Mouse (Mus musculus) hindbrain, postnatal 0 days (tissue): ENCODE data around the gene Ndufb6. TPM values are rescaled to one million over a fixed set of nuclear protein-coding genes. Genes with fewer than 3 reads are reported as not detected.

Experiments
- ATAC-seq: fragments of 200-750 bp; cut with Nextera tagmentation; 2 replicates; pipeline ENCODE4 v1.8.0; 2017; ENCODE audit warnings: mild to moderate bottlenecking, moderate TSS enrichment, moderate library complexity
- DNase-seq: peaks from one replicate; pipeline ENCODE4 v3.0.0-alpha.2; 2015; ENCODE audit warnings: low spot score
- H3K27ac ChIP-seq: fragments of 300-500 bp; sonication (generic); 2 replicates; pipeline ENCODE4 v1.5.1; 2014; ENCODE audit warnings: mild to moderate bottlenecking
- H3K27me3 ChIP-seq: fragments of 300-500 bp; sonication (generic); 2 replicates; pipeline ENCODE4 v1.6.1; 2014; ENCODE audit warnings: low read length, mixed read lengths; ENCODE audit not compliant: insufficient read depth
- H3K36me3 ChIP-seq: fragments of 300-500 bp; sonication (generic); 2 replicates; pipeline ENCODE4 v1.6.1; 2014; ENCODE audit warnings: low read length, mixed read lengths; ENCODE audit not compliant: insufficient read depth
- H3K4me1 ChIP-seq: fragments of 300-500 bp; sonication (generic); 2 replicates; pipeline ENCODE4 v1.6.1; 2014; ENCODE audit warnings: antibody characterized with exemption, low read length, mixed read lengths; ENCODE audit not compliant: insufficient read depth
- H3K4me2 ChIP-seq: fragments of 300-500 bp; sonication (generic); 2 replicates; pipeline ENCODE4 v1.6.1; 2014; ENCODE audit warnings: low read depth, mild to moderate bottlenecking, low read length, moderate library complexity, mixed read lengths
- H3K4me3 ChIP-seq: fragments of 300-500 bp; sonication (generic); 2 replicates; pipeline ENCODE4 v1.5.1; 2014; ENCODE audit warnings: low read length
- H3K9ac ChIP-seq: fragments of 300-500 bp; sonication (generic); replicated peaks from 2 replicates; pipeline ENCODE4 v1.6.1; 2014; ENCODE audit warnings: mild to moderate bottlenecking, low read length, moderate library complexity, mixed read lengths
- H3K9me3 ChIP-seq: fragments of 300-500 bp; sonication (generic); 2 replicates; pipeline ENCODE4 v1.6.1; 2016; ENCODE audit warnings: low read length, mixed read lengths
- CTCF ChIP-seq: IDR thresholded peaks from 2 replicates; pipeline ENCODE4 v1.5.1; 2016; ENCODE audit warnings: antibody characterized with exemption, control low read depth, low read depth
- WGBS: fragments of 180-500 bp; shearing (Covaris S2); extraction: QIAGEN DNeasy Blood & Tissue Kit; methylation state at CpG from one replicate; pipeline ENCODE4 v1.1.7; 2014; 5-methylcytosine and 5-hydroxymethylcytosine counted together
- polyA plus RNA-seq: library from polyadenylated mRNA; unstranded; fragments of >200 nt; fragmentation: Nextera tagmentation; extraction: Ambion mirVana; gene quantifications from 2 replicates; pipeline ENCODE4 v1.2.1, GENCODE M21; 2015
- total RNA-seq: library from RNA; depleted of rRNA; stranded (reverse); fragments of >200 nt; gene quantifications from 2 replicates; pipeline ENCODE4 v1.2.3, GENCODE M21; 2014

Gene Ndufb6
- total and polyA plus RNA-seq, 2 experiments from 2014 or later = 180 to 456 TPM

DNA sequence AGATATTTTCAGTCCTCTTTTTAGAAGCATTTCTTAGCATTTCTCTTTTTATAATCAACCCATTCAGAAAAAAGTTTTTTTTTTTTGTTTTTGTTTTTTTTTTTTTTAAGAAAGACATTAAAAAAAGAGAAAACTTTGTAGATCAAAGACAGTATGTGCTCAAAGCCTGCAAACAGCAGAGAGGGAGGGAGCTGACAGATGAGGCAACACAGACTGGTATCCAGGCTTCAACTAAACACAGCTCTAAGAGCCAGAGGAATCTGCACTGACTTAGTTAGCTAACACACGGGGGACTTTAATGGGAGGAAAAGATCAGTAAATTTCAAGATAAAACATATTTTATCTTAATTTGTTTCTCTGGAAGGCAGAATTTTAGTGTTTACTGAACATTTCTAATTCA, 14.9 kb downstream of the Ndufb6 start:
- Histone ChIP-seq H3K9ac (no peak overlapping the region), H3K4me3 (no peak overlapping the region), H3K27me3 (no peaks in the 10 kb centered on the region), H3K4me2 (no peak overlapping the region), H3K9me3 (no peaks in the 10 kb centered on the region), H3K4me1 (no peaks in the 10 kb centered on the region; the same call in 1 of the 2 replicates), H3K36me3 (peaks cover 30% of the 10 kb centered on the region), H3K27ac (no peak overlapping the region)
- TF ChIP-seq CTCF = no peak
- ATAC-seq (no peak), DNase-seq (no peak)
- 81% methylated on average over 1 of the region's 1 CpGs for WGBS

DNA sequence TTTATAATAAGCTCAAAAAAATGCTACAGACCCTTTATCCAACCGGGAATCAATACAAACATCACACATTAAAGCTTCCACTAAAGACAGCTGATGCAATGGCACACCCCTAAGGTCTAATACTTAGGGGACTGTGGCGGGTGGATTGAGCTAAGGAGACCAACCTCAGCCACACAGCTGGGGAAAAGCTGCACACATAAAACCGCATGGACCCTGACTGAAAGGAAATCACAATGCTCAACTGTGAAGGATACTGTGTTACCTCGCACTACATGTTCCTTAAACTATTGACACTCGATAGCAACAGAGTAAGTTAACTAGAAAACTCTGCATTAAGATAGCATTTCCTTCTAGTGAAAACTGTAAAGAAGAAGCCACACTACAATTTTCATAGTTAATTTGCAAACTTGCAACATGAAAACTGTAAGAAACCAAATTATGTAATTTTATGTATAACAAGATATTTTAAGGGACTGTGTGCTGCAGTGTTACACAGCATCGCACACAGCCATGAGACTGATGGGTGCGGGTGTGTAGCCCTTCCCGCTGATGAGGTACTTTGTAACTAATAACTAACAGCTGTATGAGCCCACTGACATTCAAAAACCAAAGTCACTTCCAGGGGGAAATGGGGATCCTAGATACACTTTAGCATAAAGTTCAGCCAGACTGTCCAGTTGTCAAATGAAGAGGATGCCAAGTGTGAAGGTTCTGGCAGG, 24.7 kb downstream of the Ndufb6 start:
- Histone ChIP-seq H3K4me3 (no peak overlapping the region), H3K27ac (no peak overlapping the region), H3K9me3 (no peaks in the 10 kb centered on the region), H3K36me3 (no peaks in the 10 kb centered on the region), H3K27me3 (no peaks in the 10 kb centered on the region), H3K4me2 (no peak overlapping the region), H3K9ac (no peak overlapping the region), H3K4me1 (no peaks in the 10 kb centered on the region)
- TF ChIP-seq CTCF = no peak
- ATAC-seq (no peak), DNase-seq (no peak)
- 90% methylated on average over 8 of the region's 8 CpGs for WGBS

DNA sequence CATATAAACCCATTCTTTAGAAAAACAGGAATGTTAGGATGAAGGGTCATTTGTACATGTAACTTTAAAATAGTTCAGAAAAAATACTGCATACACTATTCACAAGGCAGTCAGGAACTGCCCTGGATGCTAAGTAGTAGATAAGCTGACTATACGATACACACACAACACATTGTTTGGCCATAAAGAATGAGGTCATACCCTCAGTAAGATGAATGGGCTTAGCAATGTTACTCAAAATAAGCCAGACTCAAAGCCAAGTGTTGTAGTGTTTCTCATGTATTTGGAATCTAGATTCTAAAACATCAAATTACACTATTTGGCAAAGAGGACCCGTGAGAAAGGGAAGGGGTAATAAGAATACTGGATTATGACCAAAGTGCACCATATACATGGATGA, 25.5 kb downstream of the Ndufb6 start:
- DNase-seq (no peak), ATAC-seq (no peak)
- no peaks in the 10 kb centered on the region for H3K9me3 ChIP-seq
- 80% methylated on average over 2 of the region's 2 CpGs for WGBS
- no peaks in the 10 kb centered on the region for H3K4me1 ChIP-seq
- no peak overlapping the region for H3K27ac ChIP-seq
- TF ChIP-seq CTCF = no peak
- H3K4me2 ChIP-seq = no peak overlapping the region
- no peak overlapping the region for H3K4me3 ChIP-seq
- H3K27me3 ChIP-seq = no peaks in the 10 kb centered on the region
- H3K9ac ChIP-seq = no peak overlapping the region
- H3K36me3 ChIP-seq = no peaks in the 10 kb centered on the region

DNA sequence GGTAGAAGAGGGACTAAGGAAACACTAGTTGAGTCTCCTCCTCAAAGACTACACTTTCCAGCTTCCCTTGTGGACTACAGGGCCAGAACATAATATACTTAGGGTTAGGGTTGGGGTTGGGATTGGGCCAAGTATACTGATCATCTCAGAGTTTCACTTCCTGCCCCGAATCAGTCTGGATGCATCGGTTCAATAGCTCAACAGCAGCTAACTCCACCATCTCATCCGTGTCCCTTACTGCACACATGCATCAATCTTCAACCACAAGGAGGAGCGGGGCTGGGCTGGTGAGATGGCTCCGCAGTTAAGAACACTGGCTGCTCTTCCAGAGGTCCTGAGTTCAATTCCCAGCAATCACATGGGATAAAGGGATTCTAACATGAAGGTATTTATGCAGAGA, 28.2 kb downstream of the Ndufb6 start:
- Histone ChIP-seq H3K27me3 (no peaks in the 10 kb centered on the region), H3K27ac (no peak overlapping the region), H3K4me3 (no peak overlapping the region), H3K9me3 (no peaks in the 10 kb centered on the region), H3K36me3 (no peaks in the 10 kb centered on the region), H3K9ac (no peak overlapping the region), H3K4me1 (no peaks in the 10 kb centered on the region), H3K4me2 (no peak overlapping the region)
- WGBS = 91% methylated on average over 5 of the region's 5 CpGs
- no peak for TF ChIP-seq CTCF
- DNase-seq (no peak), ATAC-seq (no peak)

DNA sequence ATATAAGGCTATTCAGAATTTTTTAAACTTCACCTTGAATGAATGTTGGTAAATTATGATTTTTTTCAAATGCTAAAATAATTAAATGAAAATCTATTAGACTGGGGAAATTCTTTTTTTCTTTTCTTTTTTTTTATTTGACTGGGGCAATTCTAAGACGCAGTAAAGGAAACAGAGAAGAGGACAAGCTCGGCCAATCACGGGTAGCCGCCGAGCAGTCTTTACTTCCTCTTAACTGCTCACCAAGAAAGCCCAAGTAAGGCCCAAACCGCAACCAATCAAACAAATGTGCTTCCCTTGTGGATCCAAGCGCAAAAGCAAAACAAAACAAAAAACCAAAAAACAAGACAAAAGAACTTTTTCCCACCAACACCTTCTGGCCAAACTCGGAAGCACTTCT, 35.2 kb downstream of the Ndufb6 start:
- H3K27me3 ChIP-seq = no peaks in the 10 kb centered on the region
- peaks cover 2% of the 10 kb centered on the region for H3K4me1 ChIP-seq
- DNase-seq = no peak
- no peaks in the 10 kb centered on the region for H3K9me3 ChIP-seq
- H3K27ac ChIP-seq = no peak overlapping the region
- TF ChIP-seq CTCF = no peak
- no peak overlapping the region for H3K4me2 ChIP-seq
- no peak overlapping the region for H3K9ac ChIP-seq
- whole genome bisulfite sequencing = 80% methylated on average over 8 of the region's 8 CpGs
- ATAC-seq = no peak
- no peaks in the 10 kb centered on the region for H3K36me3 ChIP-seq
- H3K4me3 ChIP-seq = no peak overlapping the region

DNA sequence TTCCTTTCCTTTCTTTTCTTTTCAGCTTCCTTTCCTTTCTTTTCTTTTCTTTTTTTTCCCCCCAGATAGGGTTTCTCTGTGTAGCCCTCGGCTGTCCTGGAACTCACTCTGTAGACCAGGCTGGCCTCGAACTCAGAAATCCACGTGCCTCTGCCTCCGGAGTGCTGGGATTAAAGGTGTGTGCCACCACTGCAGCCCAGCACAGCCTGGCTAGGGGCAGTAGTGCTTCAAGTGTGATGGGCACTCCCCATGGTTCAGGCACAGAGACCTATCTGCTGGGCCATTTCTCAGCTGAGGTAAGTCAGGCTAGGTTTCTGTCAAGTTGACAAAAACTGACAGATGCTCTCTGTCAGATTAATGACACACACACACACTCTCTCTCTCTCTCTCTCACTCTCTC, 36.2 kb downstream of the Ndufb6 start:
- DNase-seq (no peak), ATAC-seq (no peak)
- no peak overlapping the region for H3K27ac ChIP-seq
- no peak overlapping the region for H3K4me3 ChIP-seq
- no peak for TF ChIP-seq CTCF
- no peaks in the 10 kb centered on the region for H3K36me3 ChIP-seq
- WGBS = 87% methylated on average over 4 of the region's 4 CpGs
- no peaks in the 10 kb centered on the region for H3K9me3 ChIP-seq
- no peak overlapping the region for H3K4me2 ChIP-seq
- peaks cover 10% of the 10 kb centered on the region for H3K4me1 ChIP-seq
- H3K9ac ChIP-seq = no peak overlapping the region
- H3K27me3 ChIP-seq = no peaks in the 10 kb centered on the region

DNA sequence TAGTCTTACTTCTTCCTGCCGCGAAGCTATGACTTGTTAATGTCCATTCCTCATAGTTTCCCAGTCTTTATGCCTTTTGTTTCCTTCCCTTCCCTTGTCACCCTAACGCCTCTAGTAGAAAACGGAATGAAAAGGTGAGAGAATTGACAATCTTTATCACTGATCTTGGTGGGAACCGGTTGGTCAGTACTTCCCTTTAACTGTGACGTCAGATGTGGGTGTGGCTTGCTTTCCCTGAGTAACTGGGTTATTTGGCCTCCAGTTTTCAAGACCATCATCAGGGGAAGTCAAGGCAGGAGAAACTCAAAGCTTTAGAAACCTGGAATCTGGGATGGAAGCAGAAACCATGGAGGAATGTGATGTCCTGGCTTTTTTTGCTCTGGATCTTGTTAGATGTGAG, 37.3 kb downstream of the Ndufb6 start:
- Histone ChIP-seq H3K36me3 (no peaks in the 10 kb centered on the region), H3K4me2 (no peak overlapping the region), H3K9me3 (no peaks in the 10 kb centered on the region), H3K4me1 (peaks cover 10% of the 10 kb centered on the region), H3K27me3 (no peaks in the 10 kb centered on the region), H3K27ac (no peak overlapping the region), H3K4me3 (no peak overlapping the region), H3K9ac (no peak overlapping the region)
- no peak for ATAC-seq
- TF ChIP-seq CTCF = no peak
- no peak for DNase-seq
- WGBS = 61% methylated on average over 6 of the region's 6 CpGs
